Mouse (Mus musculus): ENCODE measurements around the gene Il6st. TPM values are rescaled to one million over a fixed set of nuclear protein-coding genes. Genes with fewer than 3 reads are reported as not detected.

Gene Il6st
- 37.4 TPM in 2 replicates for total RNA-seq (2014; rRNA removed)
- polyA plus RNA-seq (2015; fragmentation: Nextera tagmentation; extraction: Ambion mirVana), result 18.2 and 20.2 TPM in 2 replicates

DNA sequence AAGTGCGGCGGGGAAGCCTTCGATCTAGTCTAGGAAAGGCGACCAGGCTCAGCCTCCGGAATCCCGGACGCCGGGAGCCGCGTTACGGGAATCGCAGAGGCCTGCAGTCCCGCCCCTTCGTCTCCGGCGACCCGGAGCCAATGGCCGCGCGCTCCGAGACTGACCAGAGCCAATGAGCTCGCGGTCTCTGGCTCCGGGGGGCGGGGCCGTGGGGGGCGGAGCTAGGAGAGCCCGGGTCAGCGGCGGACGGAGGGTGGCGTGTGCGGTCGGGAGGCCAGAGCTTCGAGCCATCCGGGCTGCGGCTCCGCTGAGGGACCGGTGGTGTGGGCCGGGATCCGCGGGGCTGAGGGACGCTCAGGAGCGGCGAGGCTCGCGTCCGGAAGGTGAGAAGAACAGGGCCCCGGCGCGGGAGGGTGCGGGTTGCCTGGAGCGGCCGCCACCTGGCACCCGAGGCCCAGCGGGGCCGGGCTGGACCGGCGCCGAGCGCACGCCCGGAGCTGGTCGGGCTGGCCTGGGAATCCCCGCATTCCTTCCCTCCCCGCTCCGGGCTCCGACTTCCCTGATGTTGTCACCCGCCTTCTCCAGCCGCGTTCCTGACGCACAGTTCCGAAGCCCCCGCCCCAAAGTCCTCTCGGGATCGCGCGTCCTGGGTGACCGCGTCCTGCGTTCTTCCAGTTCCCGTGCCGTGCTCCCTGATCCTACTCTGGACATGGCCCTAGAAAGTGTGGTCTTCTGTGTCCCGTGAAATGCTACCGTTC, at the start of gene Il6st:
Gene Il6st (plus strand): TSS at position 203 of the 758 bp plus-strand sequence.
- H3K36me3 ChIP-seq (ENCODE audit: insufficient read depth, low read length), result no peaks in the 10 kb centered on the region
- WGBS, result under 1% methylated on average over 82 of the region's 85 CpGs

GRCm38 (mm10) chr13:112415896-112416295, 48.0 kb upstream of the Il6st start:
- H3K27ac ChIP-seq, result no peak overlapping the region
- no peak overlapping the region for H3K4me2 ChIP-seq (ENCODE audit: low read depth, low read length)
- no peak for ATAC-seq
- H3K9ac ChIP-seq (replicated peaks; ENCODE audit: low read length), result no peak overlapping the region
- H3K9me3 ChIP-seq (ENCODE audit: low read length), result no peaks in the 10 kb centered on the region
- no peaks in the 10 kb centered on the region for H3K27me3 ChIP-seq (ENCODE audit: insufficient read depth, low read length)
- no peak for DNase-seq (ENCODE audit: low spot score)
- H3K4me1 ChIP-seq (ENCODE audit: insufficient read depth, low read length), result no peaks in the 10 kb centered on the region
- no peaks in the 10 kb centered on the region for H3K36me3 ChIP-seq (ENCODE audit: insufficient read depth, low read length)
- no peak overlapping the region for H3K4me3 ChIP-seq (ENCODE audit: low read length)
- no peak for TF ChIP-seq CTCF (IDR thresholded peaks at IDR 0.05; ENCODE audit: low read depth)
- WGBS, result 77% methylated on average over 6 of the region's 6 CpGs

More for the DNA sequence above, at the start of gene Il6st:
- Histone ChIP-seq H3K9ac (replicated peaks; ENCODE audit: low read length) (peak within 1 kb of the TSS; percentile 90), H3K27ac (peak within 1 kb of the TSS; percentile 85), H3K27me3 (ENCODE audit: insufficient read depth, low read length) (no peaks in the 10 kb centered on the region), H3K9me3 (ENCODE audit: low read length) (no peaks in the 10 kb centered on the region), H3K4me1 (ENCODE audit: insufficient read depth, low read length) (peaks cover 10% of the 10 kb centered on the region; the same call in 1 of the 2 replicates), H3K4me2 (ENCODE audit: low read depth, low read length) (peak within 1 kb of the TSS; percentile 89), H3K4me3 (ENCODE audit: low read length) (peak within 1 kb of the TSS; percentile 94)
- peak; percentile 97 for DNase-seq (ENCODE audit: low spot score)
- peak; percentile 100 for ATAC-seq
- no peak for TF ChIP-seq CTCF (IDR thresholded peaks at IDR 0.05; ENCODE audit: low read depth)

GRCm38 (mm10) chr13:112416410-112417162, 47.3 kb upstream of the Il6st start:
- no peaks in the 10 kb centered on the region for H3K4me1 ChIP-seq (ENCODE audit: insufficient read depth, low read length)
- WGBS, result 23% methylated on average over 8 of the region's 8 CpGs
- H3K27me3 ChIP-seq (ENCODE audit: insufficient read depth, low read length), result no peaks in the 10 kb centered on the region
- DNase-seq (ENCODE audit: low spot score) (no peak), ATAC-seq (no peak)
- H3K4me2 ChIP-seq (ENCODE audit: low read depth, low read length), result 0 out of 2 replicates have a peak overlapping the region, but pooled peaks have one; percentile 5
- no peaks in the 10 kb centered on the region for H3K9me3 ChIP-seq (ENCODE audit: low read length)
- H3K36me3 ChIP-seq (ENCODE audit: insufficient read depth, low read length), result no peaks in the 10 kb centered on the region
- no peak for TF ChIP-seq CTCF (IDR thresholded peaks at IDR 0.05; ENCODE audit: low read depth)
- H3K27ac ChIP-seq, result no peak overlapping the region
- no peak overlapping the region for H3K4me3 ChIP-seq (ENCODE audit: low read length)
- no peak overlapping the region for H3K9ac ChIP-seq (replicated peaks; ENCODE audit: low read length)

DNA sequence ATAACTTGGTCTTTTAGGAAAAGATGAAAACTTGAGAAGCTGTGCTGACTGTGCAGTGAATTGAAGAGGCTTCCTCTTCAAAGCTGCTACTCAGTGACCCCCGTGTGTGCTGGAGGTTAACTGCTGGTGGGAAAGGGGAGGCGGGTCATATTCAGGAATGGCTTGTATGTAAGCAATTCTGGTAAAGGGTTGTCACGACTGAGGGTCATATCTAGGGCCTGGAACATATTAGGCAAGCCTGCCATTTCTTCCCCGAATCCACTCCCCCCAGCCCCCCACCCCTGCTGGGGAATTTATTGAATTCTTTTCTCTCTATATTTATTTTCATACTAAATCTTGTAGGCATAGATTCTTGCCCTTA, 46.7 kb upstream of the Il6st start:
- no peak for ATAC-seq
- 34% methylated on average over 4 of the region's 4 CpGs for WGBS

DNA sequence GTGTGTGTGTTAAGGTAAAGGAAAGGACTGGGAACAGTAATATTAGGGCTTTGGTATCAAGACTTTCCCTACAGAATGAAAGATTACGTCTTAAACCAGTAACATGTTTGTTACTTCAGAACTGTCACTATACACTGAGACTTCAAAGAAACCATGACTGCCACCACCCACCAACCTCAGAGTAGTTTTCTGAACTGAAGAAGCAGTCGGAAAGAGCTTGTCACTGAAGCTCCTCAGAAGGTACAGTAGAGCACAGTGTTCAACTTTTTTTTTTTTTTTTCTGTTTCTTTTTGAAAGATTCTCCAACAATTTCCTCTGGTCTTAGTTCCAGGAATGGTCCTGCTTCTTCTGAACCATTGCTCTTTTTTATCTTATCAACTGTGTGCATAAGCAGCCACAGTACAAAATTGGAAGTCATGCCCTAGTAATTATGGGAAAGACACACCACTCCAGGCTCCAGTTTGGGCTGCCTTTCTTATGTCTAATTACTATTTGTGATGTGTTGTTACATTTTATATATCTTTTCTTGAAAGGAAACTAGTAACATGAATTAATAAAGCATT, 45.9 kb upstream of the Il6st start:
- Histone ChIP-seq H3K9ac (replicated peaks; ENCODE audit: low read length) (no peak overlapping the region), H3K36me3 (ENCODE audit: insufficient read depth, low read length) (no peaks in the 10 kb centered on the region), H3K9me3 (ENCODE audit: low read length) (no peaks in the 10 kb centered on the region), H3K4me3 (ENCODE audit: low read length) (no peak overlapping the region), H3K27me3 (ENCODE audit: insufficient read depth, low read length) (no peaks in the 10 kb centered on the region), H3K4me1 (ENCODE audit: insufficient read depth, low read length) (no peaks in the 10 kb centered on the region), H3K4me2 (ENCODE audit: low read depth, low read length) (no peak overlapping the region), H3K27ac (no peak overlapping the region)
- WGBS, result 73% methylated on average over 2 of the region's 2 CpGs
- no peak for TF ChIP-seq CTCF (IDR thresholded peaks at IDR 0.05; ENCODE audit: low read depth)
- ATAC-seq, result no peak
- no peak for DNase-seq (ENCODE audit: low spot score)

More for the DNA sequence above, 46.7 kb upstream of the Il6st start:
- H3K27me3 ChIP-seq (ENCODE audit: insufficient read depth, low read length), result no peaks in the 10 kb centered on the region
- H3K27ac ChIP-seq, result no peak overlapping the region
- no peaks in the 10 kb centered on the region for H3K9me3 ChIP-seq (ENCODE audit: low read length)
- no peak for DNase-seq (ENCODE audit: low spot score)
- H3K4me1 ChIP-seq (ENCODE audit: insufficient read depth, low read length), result no peaks in the 10 kb centered on the region
- no peaks in the 10 kb centered on the region for H3K36me3 ChIP-seq (ENCODE audit: insufficient read depth, low read length)
- no peak for TF ChIP-seq CTCF (IDR thresholded peaks at IDR 0.05; ENCODE audit: low read depth)
- no peak overlapping the region for H3K9ac ChIP-seq (replicated peaks; ENCODE audit: low read length)
- H3K4me2 ChIP-seq (ENCODE audit: low read depth, low read length), result no peak overlapping the region
- no peak overlapping the region for H3K4me3 ChIP-seq (ENCODE audit: low read length)

DNA sequence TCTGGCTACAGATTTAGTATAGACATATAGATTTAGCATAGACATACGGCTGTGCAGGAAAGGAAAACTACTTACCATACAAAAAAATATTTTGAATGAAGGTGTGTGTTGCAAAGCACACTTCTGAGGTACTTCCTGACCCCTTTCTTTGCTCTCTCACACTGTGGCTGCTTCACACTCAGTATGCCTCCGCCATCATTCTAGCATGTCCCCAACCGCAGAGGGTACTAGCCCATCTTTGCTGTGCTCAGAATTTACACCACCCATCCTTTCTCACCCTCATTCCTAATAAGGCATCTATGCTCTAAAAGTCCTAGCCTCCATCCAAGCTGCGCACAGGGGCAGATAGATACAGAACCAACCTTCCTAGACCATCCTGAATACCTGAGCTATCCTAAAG, 45.3 kb upstream of the Il6st start:
- Histone ChIP-seq H3K27me3 (ENCODE audit: insufficient read depth, low read length) (no peaks in the 10 kb centered on the region), H3K4me2 (ENCODE audit: low read depth, low read length) (no peak overlapping the region), H3K36me3 (ENCODE audit: insufficient read depth, low read length) (no peaks in the 10 kb centered on the region), H3K4me1 (ENCODE audit: insufficient read depth, low read length) (no peaks in the 10 kb centered on the region), H3K9ac (replicated peaks; ENCODE audit: low read length) (no peak overlapping the region), H3K27ac (no peak overlapping the region), H3K4me3 (ENCODE audit: low read length) (no peak overlapping the region), H3K9me3 (ENCODE audit: low read length) (no peaks in the 10 kb centered on the region)
- DNase-seq (ENCODE audit: low spot score), result no peak
- ATAC-seq, result no peak
- 92% methylated on average over 4 of the region's 4 CpGs for WGBS
- no peak for TF ChIP-seq CTCF (IDR thresholded peaks at IDR 0.05; ENCODE audit: low read depth)
